Mouse (Mus musculus) stomach, postnatal 0 days (tissue): Measurements from ENCODE around the gene Prkg1.

Source experiments
- CTCF ChIP-seq: IDR thresholded peaks from 2 replicates; pipeline ENCODE4 v1.5.1; 2016; ENCODE audit warnings: antibody characterized with exemption, low read depth, mild to moderate bottlenecking, moderate library complexity
- EP300 ChIP-seq: optimal IDR thresholded peaks from 2 replicates; pipeline ENCODE3; 2016; ENCODE audit warnings: antibody characterized with exemption

DNA sequence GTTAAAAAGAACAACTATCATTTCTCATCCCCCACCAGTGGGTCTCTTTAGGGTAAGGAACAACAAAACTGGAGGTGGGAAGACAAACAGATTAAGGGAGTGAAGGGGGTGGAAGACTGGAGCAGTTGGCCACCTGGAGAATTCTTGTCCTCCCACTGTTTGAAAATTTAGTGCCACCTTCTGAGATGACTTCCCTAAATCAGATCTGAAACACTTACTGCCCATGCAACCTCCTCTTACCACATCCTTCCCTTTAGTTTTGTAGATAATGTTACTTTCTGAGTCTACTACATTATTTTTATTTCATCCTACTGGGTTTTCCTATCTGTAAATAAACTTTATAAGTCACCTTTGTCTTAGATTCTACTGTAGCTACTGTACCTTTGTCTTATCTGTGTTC is 304.6 kb downstream of the Prkg1 start:
- TF ChIP-seq CTCF (no peak), EP300 (no peak)
